Mouse (Mus musculus): ENCODE measurements around the gene Capn10. TPM values are rescaled to one million over a fixed set of nuclear protein-coding genes. Genes with fewer than 3 reads are reported as not detected.

Capn10 gene
- polyA plus RNA-seq, 1 experiment, result 64.1 TPM

DNA sequence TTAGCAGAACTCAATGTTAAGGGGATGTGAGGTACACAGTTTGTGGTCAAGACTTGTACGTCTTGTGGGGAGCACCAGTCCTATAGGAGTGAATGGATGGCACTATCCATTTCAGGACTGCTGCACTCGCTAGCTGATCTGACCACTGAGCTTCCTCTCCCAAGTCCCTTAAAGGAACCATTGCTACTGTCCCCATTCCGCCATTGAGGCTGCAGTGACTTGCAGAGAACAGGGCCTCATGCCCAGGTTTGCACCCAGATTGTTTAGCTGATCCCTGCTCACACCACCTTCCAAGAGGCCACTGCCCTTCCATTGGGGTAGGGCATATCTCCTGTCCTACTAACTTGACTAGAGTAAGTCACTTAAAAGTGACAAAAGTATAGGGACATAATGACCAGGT, 25.5 kb upstream of the Capn10 start:
- no peak for DNase-seq (ENCODE audit: low read depth)
- no peak for TF ChIP-seq CTCF (IDR thresholded peaks at IDR 0.05; ENCODE audit: borderline replicate concordance, extremely low read depth, insufficient read depth, insufficient read length)
- TF ChIP-seq POLR2A (IDR thresholded peaks at IDR 0.05; ENCODE audit: borderline replicate concordance, extremely low read depth, insufficient read depth, insufficient read length, poor library complexity, severe bottlenecking), result no peak

DNA sequence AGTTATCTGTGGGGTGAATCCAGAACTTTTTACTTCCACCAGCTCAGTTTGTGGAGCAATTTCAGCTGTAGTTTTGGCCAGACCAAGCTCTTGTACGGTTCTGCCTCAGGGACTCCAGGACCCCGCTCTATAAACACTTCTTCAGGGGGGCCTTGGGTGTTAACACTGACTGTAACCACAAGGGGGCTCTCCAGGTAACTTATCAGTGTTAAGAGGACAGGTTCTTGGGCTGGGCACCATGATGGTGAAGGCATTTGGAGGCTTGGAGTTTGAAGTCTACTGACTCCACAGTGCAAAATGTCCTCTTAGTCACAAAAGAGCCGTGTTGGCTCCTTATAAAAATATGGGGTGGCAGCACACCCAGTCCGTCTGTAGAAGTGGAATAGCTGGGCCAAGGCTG, 25.1 kb upstream of the Capn10 start:
- DNase-seq (ENCODE audit: low read depth), result peak; percentile 53
- TF ChIP-seq CTCF (IDR thresholded peaks at IDR 0.05; ENCODE audit: borderline replicate concordance, extremely low read depth, insufficient read depth, insufficient read length), result peak; percentile 52; the same call in 1 of the 2 replicates
- TF ChIP-seq POLR2A (IDR thresholded peaks at IDR 0.05; ENCODE audit: borderline replicate concordance, extremely low read depth, insufficient read depth, insufficient read length, poor library complexity, severe bottlenecking), result no peak

DNA sequence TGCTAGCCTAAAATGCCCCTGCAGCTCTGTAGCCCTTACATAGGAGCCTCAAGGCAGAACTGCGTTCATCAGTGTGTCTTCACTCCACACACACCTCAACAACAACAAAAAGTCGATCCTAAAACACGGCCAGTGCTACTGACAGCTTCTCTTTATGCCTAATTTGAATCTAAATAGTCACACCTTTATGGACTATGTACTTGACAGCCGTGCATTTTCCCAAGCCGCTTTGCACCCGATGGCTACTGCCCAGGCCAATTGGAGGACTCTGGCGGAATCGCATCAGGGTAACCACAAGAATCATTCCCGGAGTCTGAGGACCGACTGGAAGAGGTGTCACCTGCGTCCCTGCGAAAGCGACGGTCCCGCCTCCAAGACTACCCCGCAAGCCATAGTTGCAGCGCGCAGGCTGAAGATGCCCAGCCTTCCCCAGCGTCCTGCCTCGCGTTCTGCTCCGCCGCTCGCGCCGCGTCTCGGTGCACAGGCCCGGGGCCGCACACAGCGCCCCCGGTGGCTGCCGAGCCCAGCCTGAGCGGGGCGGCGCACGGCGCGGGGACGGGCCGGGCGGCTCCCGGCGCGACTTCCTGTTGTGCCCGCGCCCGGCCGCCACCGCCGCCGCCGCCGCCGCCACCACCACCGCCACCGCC, 23.8 kb upstream of the Capn10 start, which contains the start of gene Rnpepl1:
Rnpepl1 (plus strand) TSS at position 545 of the 647 bp plus-strand sequence.
- DNase-seq (ENCODE audit: low read depth), result peak; percentile 85
- TF ChIP-seq CTCF (IDR thresholded peaks at IDR 0.05; ENCODE audit: borderline replicate concordance, extremely low read depth, insufficient read depth, insufficient read length) (peak; percentile 69), POLR2A (IDR thresholded peaks at IDR 0.05; ENCODE audit: borderline replicate concordance, extremely low read depth, insufficient read depth, insufficient read length, poor library complexity, severe bottlenecking) (peak; percentile 70)

DNA sequence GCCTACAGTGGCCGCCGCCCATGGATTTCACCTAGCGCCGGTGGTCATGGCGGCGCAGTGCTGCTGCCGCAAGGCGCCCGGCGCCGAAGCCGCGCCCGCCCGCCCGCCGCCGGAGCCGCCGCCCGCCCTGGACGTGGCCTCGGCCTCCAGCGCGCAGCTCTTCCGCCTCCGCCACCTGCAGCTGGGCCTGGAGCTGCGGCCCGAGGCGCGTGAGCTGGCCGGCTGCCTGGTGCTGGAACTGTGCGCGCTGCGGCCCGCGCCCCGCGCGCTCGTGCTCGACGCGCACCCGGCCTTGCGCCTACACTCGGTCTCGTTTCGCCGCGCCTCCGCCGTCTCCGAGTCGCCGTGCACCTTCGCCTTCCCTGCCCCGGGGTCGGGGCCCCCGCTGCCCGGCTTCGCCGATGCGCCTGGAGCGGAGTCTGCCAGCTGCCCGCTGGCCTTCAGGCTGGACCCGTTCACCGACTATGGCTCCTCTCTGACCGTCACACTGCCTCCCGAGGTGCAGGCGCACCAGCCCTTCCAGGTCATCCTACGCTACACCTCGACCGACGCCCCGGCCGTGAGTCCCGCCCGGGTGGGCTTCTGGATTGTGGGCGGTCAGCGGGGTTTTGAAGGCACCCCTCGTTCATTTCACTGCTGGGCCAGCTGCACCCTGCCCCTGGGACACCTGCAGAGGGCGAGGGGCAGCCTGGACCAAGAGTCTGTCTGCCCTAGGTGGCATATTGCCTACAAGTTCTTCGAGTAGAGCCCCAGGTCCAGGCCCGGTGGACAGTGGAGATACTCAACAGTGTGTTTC, 23.1 kb upstream of the Capn10 start:
- DNase-seq (ENCODE audit: low read depth), result peak; percentile 76
- TF ChIP-seq POLR2A (IDR thresholded peaks at IDR 0.05; ENCODE audit: borderline replicate concordance, extremely low read depth, insufficient read depth, insufficient read length, poor library complexity, severe bottlenecking) (no peak), CTCF (IDR thresholded peaks at IDR 0.05; ENCODE audit: borderline replicate concordance, extremely low read depth, insufficient read depth, insufficient read length) (no peak)

DNA sequence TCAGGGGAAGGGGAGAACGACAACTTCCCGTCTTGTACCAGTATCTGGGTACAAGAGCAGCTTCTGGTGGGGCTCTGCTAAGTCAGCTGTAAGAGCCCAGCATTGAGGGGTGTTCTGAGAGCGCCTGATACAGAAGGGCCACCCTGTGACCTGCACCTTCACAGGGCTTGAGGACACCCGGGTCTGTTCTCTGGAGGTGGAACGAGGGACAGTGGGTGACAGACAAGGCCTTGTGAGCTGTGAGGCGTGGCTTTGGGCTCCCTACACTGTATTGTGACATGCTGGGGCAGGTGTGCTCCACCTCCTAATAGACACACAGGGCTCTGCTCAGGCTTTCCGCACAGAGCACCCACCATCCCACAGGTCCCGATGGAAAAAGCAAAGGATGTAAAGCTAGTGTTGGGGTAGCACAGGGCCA, 22.4 kb upstream of the Capn10 start:
- TF ChIP-seq POLR2A (IDR thresholded peaks at IDR 0.05; ENCODE audit: borderline replicate concordance, extremely low read depth, insufficient read depth, insufficient read length, poor library complexity, severe bottlenecking) (no peak), CTCF (IDR thresholded peaks at IDR 0.05; ENCODE audit: borderline replicate concordance, extremely low read depth, insufficient read depth, insufficient read length) (no peak)
- DNase-seq (ENCODE audit: low read depth), result peak; percentile 30

DNA sequence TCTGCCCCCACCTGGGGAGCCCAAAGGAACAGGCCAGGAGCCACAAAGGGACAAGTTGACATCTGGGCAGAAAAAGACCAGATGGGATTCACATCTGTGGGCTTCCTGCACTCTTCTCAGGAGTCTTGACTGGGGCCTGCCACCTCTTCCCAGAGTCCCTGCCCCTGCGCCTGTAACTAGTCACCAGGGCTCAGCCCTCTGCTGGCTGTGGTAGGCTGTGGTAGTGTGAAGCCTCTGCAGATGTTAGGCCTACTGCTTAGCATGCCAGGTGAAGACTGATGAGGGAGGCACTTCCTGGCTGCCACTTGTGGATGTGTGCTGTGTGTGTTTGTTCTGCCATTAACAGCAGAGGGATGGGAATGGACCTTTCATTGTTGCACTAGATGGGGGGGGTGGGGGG, 21.9 kb upstream of the Capn10 start:
- TF ChIP-seq CTCF (IDR thresholded peaks at IDR 0.05; ENCODE audit: borderline replicate concordance, extremely low read depth, insufficient read depth, insufficient read length), result peak; percentile 34; the same call in 1 of the 2 replicates
- no peak for TF ChIP-seq POLR2A (IDR thresholded peaks at IDR 0.05; ENCODE audit: borderline replicate concordance, extremely low read depth, insufficient read depth, insufficient read length, poor library complexity, severe bottlenecking)
- DNase-seq (ENCODE audit: low read depth), result no peak

DNA sequence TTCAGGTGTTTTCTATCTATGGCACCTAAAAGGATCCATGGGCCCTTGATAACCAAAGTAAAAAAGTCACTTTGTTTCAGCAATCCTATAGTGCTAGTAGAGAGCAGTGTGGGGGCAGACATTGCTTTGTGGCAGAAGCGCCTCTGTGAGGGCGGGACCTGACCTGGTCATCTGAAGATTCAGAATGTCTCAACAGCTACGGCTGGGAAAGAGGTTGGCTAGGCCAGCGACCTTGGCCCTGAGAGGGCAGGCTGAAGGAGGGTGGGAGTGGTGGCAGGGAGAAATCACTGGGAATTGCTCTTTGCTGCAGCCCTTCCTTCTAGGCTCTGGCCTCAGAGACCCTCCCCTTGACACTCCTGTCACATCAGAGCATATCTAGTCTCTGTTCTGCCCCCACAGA, 19.9 kb upstream of the Capn10 start:
- DNase-seq (ENCODE audit: low read depth), result no peak
- no peak for TF ChIP-seq CTCF (IDR thresholded peaks at IDR 0.05; ENCODE audit: borderline replicate concordance, extremely low read depth, insufficient read depth, insufficient read length)
- TF ChIP-seq POLR2A (IDR thresholded peaks at IDR 0.05; ENCODE audit: borderline replicate concordance, extremely low read depth, insufficient read depth, insufficient read length, poor library complexity, severe bottlenecking), result no peak

DNA sequence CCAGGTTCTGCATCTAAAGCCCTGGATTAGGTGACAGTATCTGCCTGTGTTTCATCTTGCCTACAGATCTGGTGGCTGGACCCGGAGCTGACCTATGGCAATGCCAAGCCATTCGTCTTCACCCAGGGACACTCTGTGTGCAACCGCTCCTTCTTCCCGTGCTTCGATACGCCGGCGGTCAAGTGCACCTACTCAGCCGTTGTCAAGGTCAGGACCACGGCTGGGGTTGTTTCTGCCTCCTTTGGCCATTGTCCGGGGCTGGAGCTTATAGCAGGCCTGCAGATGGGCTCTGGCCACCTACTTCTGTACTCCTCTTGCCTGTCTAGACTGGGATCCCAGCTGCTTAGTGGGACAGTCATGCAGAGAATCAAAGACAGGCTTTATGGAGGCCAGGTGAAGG, 19.2 kb upstream of the Capn10 start:
- DNase-seq (ENCODE audit: low read depth), result no peak

DNA sequence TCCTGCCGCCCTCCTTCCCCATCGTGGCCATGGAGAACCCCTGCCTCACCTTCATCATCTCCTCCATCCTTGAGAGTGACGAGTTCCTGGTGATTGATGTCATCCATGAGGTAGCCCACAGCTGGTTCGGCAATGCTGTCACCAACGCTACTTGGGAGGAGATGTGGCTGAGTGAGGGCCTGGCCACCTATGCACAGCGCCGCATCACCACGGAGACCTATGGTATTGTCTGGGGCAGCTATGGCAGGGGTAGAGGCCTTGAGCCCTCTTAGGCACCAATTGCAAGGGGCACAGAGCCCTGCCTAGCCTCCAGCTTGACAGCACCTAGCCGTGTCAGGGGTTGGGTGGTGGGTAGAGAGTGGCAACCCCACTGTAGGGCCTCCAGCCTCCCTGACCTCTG, 17.5 kb upstream of the Capn10 start:
- no peak for DNase-seq (ENCODE audit: low read depth)
- no peak for TF ChIP-seq CTCF (IDR thresholded peaks at IDR 0.05; ENCODE audit: borderline replicate concordance, extremely low read depth, insufficient read depth, insufficient read length)
- no peak for TF ChIP-seq POLR2A (IDR thresholded peaks at IDR 0.05; ENCODE audit: borderline replicate concordance, extremely low read depth, insufficient read depth, insufficient read length, poor library complexity, severe bottlenecking)

More for the DNA sequence above, 19.2 kb upstream of the Capn10 start:
- no peak for TF ChIP-seq CTCF (IDR thresholded peaks at IDR 0.05; ENCODE audit: borderline replicate concordance, extremely low read depth, insufficient read depth, insufficient read length)
- no peak for TF ChIP-seq POLR2A (IDR thresholded peaks at IDR 0.05; ENCODE audit: borderline replicate concordance, extremely low read depth, insufficient read depth, insufficient read length, poor library complexity, severe bottlenecking)

DNA sequence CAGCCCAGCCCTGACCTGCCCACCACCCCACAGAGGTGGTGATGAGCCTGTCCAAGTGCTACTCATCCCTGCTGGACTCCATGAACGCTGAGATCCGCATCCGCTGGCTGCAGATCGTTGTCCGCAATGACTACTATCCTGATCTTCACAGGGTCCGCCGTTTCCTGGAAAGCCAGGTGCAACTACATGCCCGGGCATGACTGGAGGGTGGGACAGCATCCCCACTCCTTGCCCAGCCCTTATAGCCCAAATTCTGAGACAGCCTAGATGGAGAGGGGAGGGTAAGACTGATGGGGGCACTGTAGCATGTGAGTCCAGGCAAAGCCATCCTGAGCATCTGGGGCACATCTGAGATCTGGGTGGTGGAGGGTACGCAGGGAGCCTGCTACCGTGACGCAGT, 15.0 kb upstream of the Capn10 start:
- TF ChIP-seq POLR2A (IDR thresholded peaks at IDR 0.05; ENCODE audit: borderline replicate concordance, extremely low read depth, insufficient read depth, insufficient read length, poor library complexity, severe bottlenecking), result no peak
- no peak for TF ChIP-seq CTCF (IDR thresholded peaks at IDR 0.05; ENCODE audit: borderline replicate concordance, extremely low read depth, insufficient read depth, insufficient read length)
- no peak for DNase-seq (ENCODE audit: low read depth)

DNA sequence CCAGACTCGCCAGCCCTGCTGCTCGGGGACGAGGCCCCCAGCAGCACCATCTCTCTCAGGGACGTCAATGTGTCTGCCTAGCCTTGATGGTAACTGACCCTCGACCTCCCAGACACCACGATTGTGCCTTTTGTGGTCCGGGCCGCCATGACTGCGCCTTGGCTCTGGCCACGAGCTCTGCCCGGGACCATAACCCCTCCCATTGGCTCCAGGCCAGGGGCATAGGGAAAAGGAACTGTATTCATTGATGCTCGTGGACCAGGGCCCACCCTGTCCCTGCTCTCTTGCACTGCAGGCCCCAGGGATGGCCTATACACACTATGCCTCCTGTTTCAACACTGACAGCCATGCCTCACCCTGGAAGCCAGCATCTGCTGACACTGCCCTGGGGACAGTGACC, 14.4 kb upstream of the Capn10 start:
- TF ChIP-seq CTCF (IDR thresholded peaks at IDR 0.05; ENCODE audit: borderline replicate concordance, extremely low read depth, insufficient read depth, insufficient read length) (no peak), POLR2A (IDR thresholded peaks at IDR 0.05; ENCODE audit: borderline replicate concordance, extremely low read depth, insufficient read depth, insufficient read length, poor library complexity, severe bottlenecking) (no peak)

More for the DNA sequence above, 14.4 kb upstream of the Capn10 start:
- DNase-seq (ENCODE audit: low read depth), result no peak

Measured in brain, embryonic 14.5 days (tissue).